In the genomic region with DNA sequence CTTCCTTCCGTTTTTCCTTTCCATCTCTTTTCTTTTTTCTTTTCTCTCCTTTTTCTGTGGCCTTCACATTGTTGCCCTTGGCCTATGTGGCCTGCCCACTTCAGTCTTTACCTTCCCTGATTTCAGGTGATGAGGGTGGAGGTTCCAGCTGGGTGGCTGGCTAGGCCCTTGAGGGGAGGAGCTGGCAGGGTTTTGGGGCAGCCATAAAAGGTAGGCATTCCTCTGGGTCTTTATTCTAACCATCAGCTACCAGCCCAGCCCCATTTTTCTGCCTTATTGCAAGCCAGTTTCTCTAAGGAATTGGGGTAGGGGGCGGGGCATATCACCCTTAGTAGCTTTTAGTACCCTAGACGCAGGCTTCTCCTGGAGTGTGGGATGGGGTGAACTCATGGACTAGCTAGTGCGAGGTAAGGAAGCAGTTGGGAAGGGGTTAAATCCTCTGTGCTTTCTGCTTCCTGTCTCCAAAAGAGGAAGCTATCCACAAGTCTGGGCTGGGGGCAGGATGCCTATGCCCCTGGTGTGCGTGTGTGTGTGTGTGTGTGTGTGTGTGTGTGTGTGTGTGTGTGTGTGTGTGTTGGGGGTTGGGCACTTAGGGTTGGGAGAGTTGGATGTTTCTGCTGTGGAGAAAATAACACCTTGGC, we compare ENCODE assay signal across 8 mouse cellular contexts. TPM values are rescaled to one million over a fixed set of nuclear protein-coding genes. Genes with fewer than 3 reads are reported as not detected.
DNase-seq lines count a peak whose midpoint lies in the region; ATAC-seq and TF ChIP-seq lines count a peak whose summit lies in the region.

No protein-coding gene starts in this region.

- ATAC-seq in forebrain, embryonic 14.5 days = no peak
- ATAC-seq in intestine, postnatal 0 days = no peak
- ATAC-seq in lung, postnatal 0 days = no peak
- no peak for ATAC-seq in stomach, embryonic 16.5 days (ENCODE audit: insufficient read depth, low FRiP score)

- H3K4me2 ChIP-seq in forebrain, embryonic 14.5 days (ENCODE audit: low read length) = peak overlapping the region; percentile 99
- H3K4me2 ChIP-seq in intestine, postnatal 0 days (replicated peaks; ENCODE audit: low read depth) = peak overlapping the region; percentile 95
- peak overlapping the region; percentile 97 for H3K4me2 ChIP-seq in lung, postnatal 0 days (replicated peaks; ENCODE audit: low read depth, low read length)
- H3K4me2 ChIP-seq in stomach, embryonic 16.5 days (ENCODE audit: low read depth, low read length) = peak overlapping the region; percentile 98

- H3K27ac ChIP-seq in forebrain, embryonic 14.5 days (ENCODE audit: low read depth, low read length) = 0 out of 2 replicates have a peak overlapping the region, but pooled peaks have one; percentile 1
- peak overlapping the region; percentile 5; the same call in 1 of the 2 replicates for H3K27ac ChIP-seq in intestine, postnatal 0 days (ENCODE audit: low read depth, low read length)
- peak overlapping the region; percentile 97 for H3K27ac ChIP-seq in lung, postnatal 0 days (ENCODE audit: low read length)
- H3K27ac ChIP-seq in stomach, embryonic 16.5 days (ENCODE audit: low read length) = peak overlapping the region; percentile 99

- H3K36me3 ChIP-seq in forebrain, embryonic 14.5 days (ENCODE audit: control insufficient read depth, insufficient read depth, low read length) = peaks cover 21% of the 10 kb centered on the region
- H3K36me3 ChIP-seq in intestine, postnatal 0 days (ENCODE audit: control insufficient read depth, insufficient read depth) = peaks cover 33% of the 10 kb centered on the region
- H3K36me3 ChIP-seq in lung, postnatal 0 days (ENCODE audit: insufficient read depth, low read length) = peaks cover 12% of the 10 kb centered on the region
- H3K36me3 ChIP-seq in stomach, embryonic 16.5 days (ENCODE audit: control insufficient read depth, insufficient read depth, low read length) = peaks cover 12% of the 10 kb centered on the region; the same call in 1 of the 2 replicates

- no peak for TF ChIP-seq CTCF in lung, adult 2 months (IDR thresholded peaks at IDR 0.05; ENCODE audit: insufficient read depth, low read length)
- no peak for TF ChIP-seq CTCF in intestine, postnatal 0 days (IDR thresholded peaks at IDR 0.05; ENCODE audit: low read depth)
- TF ChIP-seq CTCF in lung, postnatal 0 days (IDR thresholded peaks at IDR 0.05) = no peak; the same call in 1 of the 2 replicates

- no peak; the same call in 1 of the 2 replicates for TF ChIP-seq EP300 in lung, postnatal 0 days (IDR thresholded peaks at IDR 0.05)

- no peaks in the 10 kb centered on the region for H3K9me3 ChIP-seq in forebrain, embryonic 14.5 days (replicated peaks; ENCODE audit: control insufficient read depth, low read length)
- no peaks in the 10 kb centered on the region for H3K9me3 ChIP-seq in intestine, postnatal 0 days (ENCODE audit: control insufficient read depth)
- no peaks in the 10 kb centered on the region for H3K9me3 ChIP-seq in lung, postnatal 0 days (ENCODE audit: low read length)
- H3K9me3 ChIP-seq in stomach, embryonic 16.5 days (replicated peaks; ENCODE audit: control insufficient read depth, low read length) = no peaks in the 10 kb centered on the region

- H3K27me3 ChIP-seq in forebrain, embryonic 14.5 days (replicated peaks; ENCODE audit: control insufficient read depth, insufficient read depth, low read length) = no peaks in the 10 kb centered on the region
- H3K27me3 ChIP-seq in intestine, postnatal 0 days (replicated peaks; ENCODE audit: control insufficient read depth, insufficient read depth, low read length) = no peaks in the 10 kb centered on the region
- no peaks in the 10 kb centered on the region for H3K27me3 ChIP-seq in lung, postnatal 0 days (replicated peaks; ENCODE audit: insufficient read depth, low read length)
- H3K27me3 ChIP-seq in stomach, embryonic 16.5 days (ENCODE audit: control insufficient read depth, insufficient read depth, low read length) = no peaks in the 10 kb centered on the region

- no peak for TF ChIP-seq POLR2A in lung, adult 2 months (IDR thresholded peaks at IDR 0.05; ENCODE audit: borderline replicate concordance, extremely low read depth, low read depth, low read length)

- H3K4me1 ChIP-seq in lung, adult 2 months (ENCODE audit: control insufficient read depth, insufficient read depth, low read length) = peaks cover 10% of the 10 kb centered on the region
- peaks cover 7% of the 10 kb centered on the region for H3K4me1 ChIP-seq in forebrain, embryonic 14.5 days (ENCODE audit: control insufficient read depth, insufficient read depth, low read length)
- H3K4me1 ChIP-seq in intestine, postnatal 0 days (replicated peaks; ENCODE audit: control insufficient read depth, insufficient read depth, low read length) = peaks cover 8% of the 10 kb centered on the region; the same call in 1 of the 2 replicates
- H3K4me1 ChIP-seq in lung, postnatal 0 days (ENCODE audit: insufficient read depth, low read depth, low read length) = peaks cover 8% of the 10 kb centered on the region
- peaks cover 21% of the 10 kb centered on the region for H3K4me1 ChIP-seq in stomach, embryonic 16.5 days (ENCODE audit: control insufficient read depth, insufficient read depth, low read length)

- DNase-seq in lung, adult 2 months = no peak
- no peak for DNase-seq in lung, postnatal 25 days (ENCODE audit: low spot score)
- DNase-seq in forebrain, embryonic 14.5 days (ENCODE audit: low spot score) = no peak
- peak; percentile 72 for DNase-seq in lung, postnatal 0 days (ENCODE audit: low spot score)
- DNase-seq in left cerebral cortex, adult 18-20 months (ENCODE audit: low spot score in 2 of 2) = no peak
- DNase-seq in layer of hippocampus, postnatal 14 days (ENCODE audit: low spot score in 2 of 2) = no peak

- peak overlapping the region; percentile 22 for H3K4me3 ChIP-seq in lung, adult 2 months (replicated peaks; ENCODE audit: extremely low read depth, low read depth, low read length)
- peak overlapping the region; percentile 64 for H3K4me3 ChIP-seq in forebrain, embryonic 14.5 days (ENCODE audit: low read depth, low read length)
- peak overlapping the region; percentile 82 for H3K4me3 ChIP-seq in intestine, postnatal 0 days (ENCODE audit: low read depth, low read length)
- H3K4me3 ChIP-seq in lung, postnatal 0 days (ENCODE audit: low read depth, low read length) = peak overlapping the region; percentile 74
- H3K4me3 ChIP-seq in stomach, embryonic 16.5 days (replicated peaks; ENCODE audit: low read length) = peak overlapping the region; percentile 88

- 11% methylated on average over 5 of the region's 5 CpGs for WGBS in lung, adult 2 months
- 48% methylated on average over 5 of the region's 5 CpGs for WGBS in forebrain, embryonic 14.5 days
- 24% methylated on average over 5 of the region's 5 CpGs for WGBS in intestine, postnatal 0 days
- 19% methylated on average over 5 of the region's 5 CpGs for WGBS in lung, postnatal 0 days
- 18% methylated on average over 5 of the region's 5 CpGs for WGBS in stomach, embryonic 16.5 days

- H3K9ac ChIP-seq in forebrain, embryonic 14.5 days (ENCODE audit: low read length) = 0 out of 2 replicates have a peak overlapping the region, but pooled peaks have one; percentile 33
- no peak overlapping the region for H3K9ac ChIP-seq in intestine, postnatal 0 days (ENCODE audit: low read depth, low read length)
- no peak overlapping the region for H3K9ac ChIP-seq in lung, postnatal 0 days (replicated peaks; ENCODE audit: low read depth)
- peak overlapping the region; percentile 96 for H3K9ac ChIP-seq in stomach, embryonic 16.5 days (ENCODE audit: low read length)

RNA-seq across cellular contexts. Expression of a gene that starts 2.7 kb away (rescaled TPM):
- polyA plus RNA-seq in lung, adult 2 months (2012; rRNA removed) = 103 and 110 TPM in 2 replicates
- polyA plus RNA-seq in forebrain, embryonic 14.5 days (2014; fragmentation: Nextera tagmentation; extraction: Ambion mirVana) = 52.3 and 62.1 TPM in 2 replicates
- 111 and 119 TPM in 2 replicates for polyA plus RNA-seq in intestine, postnatal 0 days (2015; fragmentation: Nextera tagmentation; extraction: Ambion mirVana)
- 119 and 129 TPM in 2 replicates for polyA plus RNA-seq in lung, postnatal 0 days (2015; fragmentation: Nextera tagmentation; extraction: Ambion mirVana)
- 115 and 119 TPM in 2 replicates for polyA plus RNA-seq in stomach, embryonic 16.5 days (2015; fragmentation: Nextera tagmentation; extraction: Ambion mirVana)
- total RNA-seq in left cerebral cortex, adult 18-20 months (2021) = 100 to 1,000 TPM; 139 to 145 TPM
- 100 to 1,000 TPM; 213 to 225 TPM for total RNA-seq in layer of hippocampus, postnatal 14 days (2021)

RNA-seq across cellular contexts. Expression of a gene that starts 6.8 kb away (rescaled TPM):
- polyA plus RNA-seq in lung, adult 2 months (2012; rRNA removed) = 2.3 and 2.4 TPM in 2 replicates
- 13.8 and 14.5 TPM in 2 replicates for polyA plus RNA-seq in forebrain, embryonic 14.5 days (2014; fragmentation: Nextera tagmentation; extraction: Ambion mirVana)
- polyA plus RNA-seq in intestine, postnatal 0 days (2015; fragmentation: Nextera tagmentation; extraction: Ambion mirVana) = 1.6 and 2.0 TPM in 2 replicates
- 0.51 and 0.65 TPM in 2 replicates for polyA plus RNA-seq in lung, postnatal 0 days (2015; fragmentation: Nextera tagmentation; extraction: Ambion mirVana)
- polyA plus RNA-seq in stomach, embryonic 16.5 days (2015; fragmentation: Nextera tagmentation; extraction: Ambion mirVana) = 2.7 and 3.1 TPM in 2 replicates
- 10 to 100 TPM; 80.1 to 82.0 TPM for total RNA-seq in left cerebral cortex, adult 18-20 months (2021)
- total RNA-seq in layer of hippocampus, postnatal 14 days (2021) = 10 to 100 TPM; 73.9 to 75.0 TPM

RNA-seq across cellular contexts. Expression of a gene that starts 30.4 kb away (rescaled TPM):
- 32.7 and 46.7 TPM in 2 replicates for polyA plus RNA-seq in lung, adult 2 months (2012; rRNA removed)
- 55.1 and 60.0 TPM in 2 replicates for polyA plus RNA-seq in forebrain, embryonic 14.5 days (2014; fragmentation: Nextera tagmentation; extraction: Ambion mirVana)
- 29.0 and 30.8 TPM in 2 replicates for polyA plus RNA-seq in intestine, postnatal 0 days (2015; fragmentation: Nextera tagmentation; extraction: Ambion mirVana)
- 28.8 and 29.8 TPM in 2 replicates for polyA plus RNA-seq in lung, postnatal 0 days (2015; fragmentation: Nextera tagmentation; extraction: Ambion mirVana)
- polyA plus RNA-seq in stomach, embryonic 16.5 days (2015; fragmentation: Nextera tagmentation; extraction: Ambion mirVana) = 9.4 and 17.0 TPM in 2 replicates
- 10 to 100 TPM; 23.7 to 25.7 TPM for total RNA-seq in left cerebral cortex, adult 18-20 months (2021)
- total RNA-seq in layer of hippocampus, postnatal 14 days (2021) = 10 to 100 TPM; 24.2 to 27.3 TPM

RNA-seq across cellular contexts. Expression of a gene that starts 39.2 kb away (rescaled TPM):
- 43.3 and 44.2 TPM in 2 replicates for polyA plus RNA-seq in lung, adult 2 months (2012; rRNA removed)
- 13.1 and 13.2 TPM in 2 replicates for polyA plus RNA-seq in forebrain, embryonic 14.5 days (2014; fragmentation: Nextera tagmentation; extraction: Ambion mirVana)
- 10.3 and 10.8 TPM in 2 replicates for polyA plus RNA-seq in intestine, postnatal 0 days (2015; fragmentation: Nextera tagmentation; extraction: Ambion mirVana)
- 12.2 and 13.7 TPM in 2 replicates for polyA plus RNA-seq in lung, postnatal 0 days (2015; fragmentation: Nextera tagmentation; extraction: Ambion mirVana)
- 7.4 and 8.2 TPM in 2 replicates for polyA plus RNA-seq in stomach, embryonic 16.5 days (2015; fragmentation: Nextera tagmentation; extraction: Ambion mirVana)
- total RNA-seq in left cerebral cortex, adult 18-20 months (2021) = 10 to 100 TPM; 39.1 to 50.2 TPM
- total RNA-seq in layer of hippocampus, postnatal 14 days (2021) = 10 to 100 TPM; 33.4 to 42.0 TPM

RNA-seq across cellular contexts. Expression of a gene that starts 39.3 kb away (rescaled TPM):
- 0.49 and 0.60 TPM in 2 replicates for polyA plus RNA-seq in lung, adult 2 months (2012; rRNA removed)
- 7.3 and 7.7 TPM in 2 replicates for polyA plus RNA-seq in forebrain, embryonic 14.5 days (2014; fragmentation: Nextera tagmentation; extraction: Ambion mirVana)
- polyA plus RNA-seq in intestine, postnatal 0 days (2015; fragmentation: Nextera tagmentation; extraction: Ambion mirVana) = 3.3 and 3.5 TPM in 2 replicates
- polyA plus RNA-seq in lung, postnatal 0 days (2015; fragmentation: Nextera tagmentation; extraction: Ambion mirVana) = 2.4 and 4.3 TPM in 2 replicates
- polyA plus RNA-seq in stomach, embryonic 16.5 days (2015; fragmentation: Nextera tagmentation; extraction: Ambion mirVana) = 15.4 and 18.0 TPM in 2 replicates
- total RNA-seq in left cerebral cortex, adult 18-20 months (2021) = 1 to 10 TPM; 5.9 to 7.6 TPM
- total RNA-seq in layer of hippocampus, postnatal 14 days (2021) = 1 to 10 TPM; 5.0 to 5.7 TPM

Comparison
In these comparisons a context has a peak if more than half of its experiments do, and no peak if none do; other contexts are left out.
1. H3K4me3 ChIP-seq: peak in every context shown above with its lines; median percentile 88 in stomach, embryonic 16.5 days; 82 in intestine, postnatal 0 days; 74 in lung, postnatal 0 days; 64 in forebrain, embryonic 14.5 days; 22 in lung, adult 2 months.
2. H3K27ac ChIP-seq: peak in every context shown above with its lines; median percentile 99 in stomach, embryonic 16.5 days; 97 in lung, postnatal 0 days; 5 in intestine, postnatal 0 days; 1 in forebrain, embryonic 14.5 days.
3. H3K9ac ChIP-seq: peak in forebrain, embryonic 14.5 days (single experiment) and stomach, embryonic 16.5 days (single experiment); none in intestine, postnatal 0 days (single experiment) and lung, postnatal 0 days (single experiment).
4. Peak in every context shown above with its lines, with median percentiles within 50 percentile points of each other: H3K4me2 ChIP-seq.